ENCODE assay signal across 17 mouse cellular contexts in the genomic region with DNA sequence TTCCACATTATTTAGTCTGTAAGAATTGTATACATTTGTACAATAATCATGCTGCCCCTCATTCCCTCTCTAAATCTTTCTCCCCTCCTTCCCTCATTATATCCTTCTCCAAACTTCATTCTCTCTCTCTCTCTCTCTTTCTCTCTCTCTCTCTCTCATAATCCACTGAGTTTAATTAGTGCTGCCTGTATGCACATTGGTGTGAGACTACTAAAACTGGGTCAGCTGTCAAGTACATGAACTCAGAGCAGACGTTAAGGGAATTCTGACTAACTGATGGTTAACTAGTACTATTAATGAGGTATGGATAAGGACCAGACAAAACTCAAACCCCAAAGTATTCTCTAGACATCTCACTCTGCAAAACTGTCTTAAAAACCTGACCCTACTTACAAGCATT.
"Had no signal": no experiment of that assay in that cellular context is flagged by ENCODE, and none has a peak within 500 bp of the region (broad histone marks: within the 10 kb centered on the region; RNA-seq: fewer than 3 reads in every experiment).

No protein-coding gene starts in this region.

- DNase-seq: cerebellum, adult 8-10 months; cerebellum, adult 9-10 months; cerebellum, adult 9-11 months; cerebellum, postnatal 10 days; cerebellum, postnatal 14 days; cerebellum, postnatal 25 days; cerebellum, postnatal 36 days; embryo, embryonic 11 days; forebrain, postnatal 0 days; gastrocnemius, adult 2 months; gastrocnemius, postnatal 10 days; gastrocnemius, postnatal 14 days; gastrocnemius, postnatal 25 days; gastrocnemius, postnatal 36 days; heart, adult 11 months; heart, adult 18-20 months; heart, adult 2 months had no signal
